Mouse (Mus musculus): ENCODE results near the gene Gsta1. TPM values are rescaled to one million over a fixed set of nuclear protein-coding genes. Genes with fewer than 3 reads are reported as not detected.
"Not testable (repeated sequence)": the region's sequence is repeated elsewhere in the genome, so short reads cannot be mapped to it uniquely, and the experiment has no call there.

Gene Gsta1
- polyA plus RNA-seq (2015; fragmentation: Nextera tagmentation; extraction: Ambion mirVana): not detected in 2 replicates

DNA sequence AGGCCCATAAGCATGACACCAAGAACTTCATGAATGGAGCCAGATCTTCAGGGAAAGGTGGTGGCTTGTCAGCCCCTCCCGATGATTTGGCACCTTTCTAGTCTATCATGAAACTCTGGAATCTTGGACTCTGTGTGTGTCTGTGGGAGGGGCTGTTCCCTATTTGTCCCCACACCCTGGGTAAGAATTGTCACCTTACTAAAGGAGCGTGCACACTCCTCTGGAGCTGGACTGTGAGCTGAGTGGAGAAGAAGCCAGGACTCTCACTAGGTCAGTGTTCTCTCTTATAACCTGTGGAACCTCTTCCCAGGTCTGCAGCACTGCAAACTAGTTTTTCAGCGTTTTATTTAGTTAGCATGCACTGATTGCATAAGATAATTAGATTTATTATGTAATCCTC, at the start of gene Gsta1:
Gsta1 (plus strand) TSS at position 196 of the 400 bp plus-strand sequence.
- H3K4me2 ChIP-seq; ATAC-seq (ENCODE audit: low FRiP score); H3K9ac ChIP-seq; H3K4me3 ChIP-seq; H3K9me3 ChIP-seq; H3K27me3 ChIP-seq; H3K4me1 ChIP-seq (replicated peaks); H3K27ac ChIP-seq; H3K36me3 ChIP-seq: not testable (repeated sequence)
- WGBS: 96% methylated on average over 2 of the region's 3 CpGs

DNA sequence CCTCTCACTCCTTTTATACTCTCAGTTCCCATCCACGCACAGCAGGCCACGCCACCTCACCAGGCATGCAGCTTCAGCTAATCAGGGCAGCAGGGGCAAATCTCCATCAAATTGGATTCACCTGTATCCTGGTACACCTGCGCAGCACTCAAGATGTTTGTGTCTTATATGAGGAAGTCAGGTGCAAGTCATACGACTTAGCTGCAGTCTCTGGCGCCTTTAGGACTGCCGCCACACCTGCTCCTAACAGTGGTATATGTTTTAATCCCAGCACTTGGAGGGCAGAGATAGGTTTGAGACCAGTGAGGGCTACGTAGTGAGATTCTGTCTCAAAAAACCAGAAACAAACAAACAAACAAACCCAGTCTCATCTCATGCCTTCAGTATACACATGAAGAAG, 48.0 kb upstream of the Gsta1 start, which contains the start of gene Gsta4:
Gsta4 (plus strand) TSS at position 301 of the 400 bp plus-strand sequence.
- WGBS: 94% methylated on average over 4 of the region's 7 CpGs
- not testable (repeated sequence) for ATAC-seq (ENCODE audit: low FRiP score); H3K4me2 ChIP-seq

DNA sequence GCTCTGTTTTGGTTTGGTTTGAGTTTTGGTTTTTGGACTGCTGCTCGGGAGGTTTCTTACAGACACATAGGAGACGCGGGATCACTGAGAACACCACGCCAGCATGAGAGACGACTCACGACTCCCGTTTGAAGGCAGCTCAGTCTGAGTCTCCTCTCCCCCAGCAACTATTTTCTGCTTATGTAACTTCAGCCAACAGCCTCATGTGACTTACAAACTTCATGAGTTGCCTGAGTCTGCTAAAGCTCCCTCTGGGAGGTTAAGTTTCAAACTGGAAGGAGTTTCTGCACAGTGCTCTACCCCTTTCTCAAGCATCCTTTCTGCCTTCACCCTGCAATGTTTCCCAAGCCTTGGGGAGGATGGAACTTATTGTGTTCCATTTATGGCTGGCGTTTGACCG, 44.8 kb upstream of the Gsta1 start:
- 94% methylated on average over 9 of the region's 9 CpGs for WGBS
- H3K4me2 ChIP-seq: no peak overlapping the region
- H3K27ac ChIP-seq: no peak overlapping the region
- no peak overlapping the region for H3K9ac ChIP-seq
- peaks cover 4% of the 10 kb centered on the region for H3K4me1 ChIP-seq (replicated peaks)
- H3K4me3 ChIP-seq: no peak overlapping the region
- H3K27me3 ChIP-seq: peaks cover 5% of the 10 kb centered on the region; the same call in 1 of the 2 replicates
- no peaks in the 10 kb centered on the region for H3K9me3 ChIP-seq
- no peaks in the 10 kb centered on the region for H3K36me3 ChIP-seq
- no peak for ATAC-seq (ENCODE audit: low FRiP score)

More for the DNA sequence above, 48.0 kb upstream of the Gsta1 start, which contains the start of gene Gsta4:
- H3K27me3 ChIP-seq; H3K9me3 ChIP-seq; H3K36me3 ChIP-seq; H3K27ac ChIP-seq; H3K4me1 ChIP-seq (replicated peaks); H3K4me3 ChIP-seq; H3K9ac ChIP-seq: not testable (repeated sequence)

DNA sequence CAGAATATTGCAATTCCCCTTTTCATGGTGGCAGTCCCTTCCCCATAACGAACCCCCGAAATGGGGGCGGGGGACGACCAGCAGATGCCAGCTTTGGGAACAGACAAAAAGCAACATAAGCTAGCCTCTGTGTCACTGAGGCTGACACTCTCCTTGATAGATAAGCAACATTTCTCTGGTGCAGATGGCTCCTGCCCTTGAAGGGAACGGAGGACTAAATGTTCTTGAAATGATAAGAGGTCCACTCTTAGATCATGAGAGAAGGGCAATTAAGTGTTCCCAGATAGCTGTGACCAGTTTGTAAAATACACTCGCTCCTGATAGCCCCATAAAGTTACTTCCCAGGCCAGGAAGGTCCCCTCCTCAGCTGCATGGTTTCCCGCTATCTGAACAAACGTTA, 41.5 kb upstream of the Gsta1 start:
- 90% methylated on average over 8 of the region's 8 CpGs for WGBS
- peaks cover 8% of the 10 kb centered on the region; the same call in 1 of the 2 replicates for H3K27me3 ChIP-seq
- H3K9me3 ChIP-seq: no peaks in the 10 kb centered on the region
- H3K27ac ChIP-seq: no peak overlapping the region
- no peak overlapping the region for H3K4me3 ChIP-seq
- H3K4me1 ChIP-seq (replicated peaks): peaks cover 20% of the 10 kb centered on the region
- no peak overlapping the region for H3K4me2 ChIP-seq
- H3K9ac ChIP-seq: no peak overlapping the region
- no peak for ATAC-seq (ENCODE audit: low FRiP score)
- H3K36me3 ChIP-seq: no peaks in the 10 kb centered on the region

DNA sequence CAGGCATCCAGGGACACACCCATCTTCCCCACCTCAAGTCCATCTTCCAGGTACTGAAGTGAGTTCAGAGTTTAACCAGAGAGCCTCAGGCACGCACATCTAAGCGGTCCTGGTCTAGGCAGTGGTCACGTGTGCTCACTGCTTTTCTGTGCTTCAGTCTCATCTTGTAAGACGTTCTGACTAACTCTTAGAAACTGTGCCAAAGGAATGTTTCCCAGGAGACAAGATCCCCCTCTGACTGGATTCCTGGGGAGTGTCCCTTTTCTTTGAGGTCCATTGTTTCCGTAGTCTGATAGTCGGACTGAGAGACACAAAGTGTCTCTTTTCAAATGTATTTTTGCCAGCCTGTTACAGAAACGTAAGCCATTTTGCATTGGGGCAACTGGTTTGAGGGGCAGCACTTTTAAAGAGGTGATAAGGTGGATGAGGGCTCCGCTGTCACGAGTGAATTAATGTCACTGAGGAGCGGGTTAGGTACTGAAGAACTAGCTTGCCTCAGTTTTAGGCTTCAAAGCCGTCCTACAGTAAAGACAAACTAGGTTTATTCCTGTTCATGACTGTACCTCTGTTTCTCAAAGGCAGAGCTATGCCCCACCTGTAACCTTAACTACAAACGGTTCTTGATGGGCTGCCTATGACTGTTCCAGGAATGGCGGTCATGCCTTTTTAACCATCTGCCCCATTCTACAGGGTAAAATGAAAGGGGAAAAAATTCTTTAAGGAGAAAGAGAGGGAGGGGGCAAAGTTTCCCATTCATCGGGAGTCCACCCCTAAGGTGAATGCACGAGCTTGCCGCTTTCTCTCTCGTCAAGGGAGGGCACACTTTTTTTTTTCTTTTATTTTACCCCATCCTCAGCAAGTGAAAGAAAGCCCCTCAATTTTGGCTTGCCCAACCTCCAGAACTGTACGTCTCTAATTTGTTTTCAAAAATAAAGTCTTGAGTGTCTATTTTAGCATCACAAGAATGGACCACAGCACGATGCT, 39.5 kb upstream of the Gsta1 start:
- 1% methylated on average over 19 of the region's 19 CpGs for WGBS
- no peak overlapping the region for H3K9ac ChIP-seq
- H3K4me1 ChIP-seq (replicated peaks): peaks cover 20% of the 10 kb centered on the region
- no peak for ATAC-seq (ENCODE audit: low FRiP score)
- H3K27me3 ChIP-seq: peaks cover 8% of the 10 kb centered on the region; the same call in 1 of the 2 replicates
- H3K9me3 ChIP-seq: no peaks in the 10 kb centered on the region
- no peak overlapping the region for H3K27ac ChIP-seq
- peak overlapping the region; percentile 57 for H3K4me2 ChIP-seq
- H3K36me3 ChIP-seq: no peaks in the 10 kb centered on the region
- peak overlapping the region; percentile 33 for H3K4me3 ChIP-seq

DNA sequence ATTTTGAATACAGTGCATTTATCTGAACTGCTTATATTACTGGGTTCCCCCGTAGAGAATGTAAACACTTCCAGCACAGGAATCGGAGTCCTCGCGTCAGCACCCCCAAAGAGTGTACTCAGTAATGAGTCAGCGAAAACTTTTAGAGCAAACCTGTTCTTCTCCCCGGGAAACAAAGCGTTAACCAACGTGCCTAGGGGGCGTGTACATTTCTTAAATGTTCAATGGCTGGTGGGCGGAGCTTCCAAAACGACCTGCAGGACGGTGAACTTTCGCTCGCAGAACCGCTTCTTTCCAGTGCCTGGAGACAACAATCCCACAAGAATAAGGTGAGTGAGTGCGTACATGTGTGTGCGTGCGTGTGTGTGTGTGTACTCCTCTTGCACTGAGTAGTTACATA, 38.7 kb upstream of the Gsta1 start:
- Histone ChIP-seq H3K9ac (0 out of 2 replicates have a peak overlapping the region, but pooled peaks have one; percentile 26), H3K36me3 (no peaks in the 10 kb centered on the region), H3K27ac (no peak overlapping the region), H3K27me3 (peaks cover 8% of the 10 kb centered on the region; the same call in 1 of the 2 replicates), H3K4me2 (peak overlapping the region; percentile 57), H3K9me3 (no peaks in the 10 kb centered on the region), H3K4me3 (peak overlapping the region; percentile 33), H3K4me1 (replicated peaks) (peaks cover 20% of the 10 kb centered on the region)
- under 1% methylated on average over 18 of the region's 18 CpGs for WGBS
- ATAC-seq (ENCODE audit: low FRiP score): peak; percentile 58; the same call in 1 of the 2 replicates

DNA sequence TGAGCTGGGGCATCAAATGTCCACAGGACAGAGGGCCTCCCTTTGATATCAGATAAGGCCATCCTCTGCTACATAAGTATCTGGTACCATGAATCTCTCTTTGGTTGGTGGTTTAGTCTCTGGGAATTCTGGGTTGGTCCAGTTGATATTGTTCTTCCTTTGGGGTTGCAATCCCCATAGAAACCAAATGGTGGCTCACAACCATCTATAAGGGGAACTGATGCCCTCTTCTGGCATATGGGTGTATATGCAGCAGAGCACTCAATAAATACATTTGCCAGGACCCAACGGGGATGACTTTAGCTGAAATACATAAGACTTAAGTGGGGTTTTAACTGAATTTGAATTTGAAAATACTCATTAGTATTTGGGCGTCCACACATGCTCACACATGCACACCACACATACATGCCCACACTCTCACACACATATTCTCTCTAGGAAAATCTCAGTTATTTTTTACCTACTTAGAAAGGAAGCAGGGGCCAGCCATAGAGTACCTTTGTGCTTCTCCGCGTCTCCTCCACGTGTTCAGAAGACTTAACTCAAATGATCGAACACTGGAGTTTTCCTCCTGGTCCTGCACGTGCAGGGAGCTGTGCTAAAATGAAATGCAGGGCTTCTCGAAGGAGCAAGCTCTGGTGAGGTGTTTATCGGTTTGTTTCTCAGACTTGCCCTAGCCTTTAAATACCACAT, 36.4 kb upstream of the Gsta1 start:
- Histone ChIP-seq H3K4me1 (replicated peaks) (peaks cover 20% of the 10 kb centered on the region), H3K4me2 (no peak overlapping the region), H3K9ac (no peak overlapping the region), H3K27me3 (peaks cover 8% of the 10 kb centered on the region; the same call in 1 of the 2 replicates), H3K27ac (no peak overlapping the region), H3K36me3 (no peaks in the 10 kb centered on the region), H3K9me3 (no peaks in the 10 kb centered on the region), H3K4me3 (no peak overlapping the region)
- WGBS: 53% methylated on average over 9 of the region's 9 CpGs
- ATAC-seq (ENCODE audit: low FRiP score): 0 out of 2 replicates have a peak, but pooled peaks have one; percentile 2

DNA sequence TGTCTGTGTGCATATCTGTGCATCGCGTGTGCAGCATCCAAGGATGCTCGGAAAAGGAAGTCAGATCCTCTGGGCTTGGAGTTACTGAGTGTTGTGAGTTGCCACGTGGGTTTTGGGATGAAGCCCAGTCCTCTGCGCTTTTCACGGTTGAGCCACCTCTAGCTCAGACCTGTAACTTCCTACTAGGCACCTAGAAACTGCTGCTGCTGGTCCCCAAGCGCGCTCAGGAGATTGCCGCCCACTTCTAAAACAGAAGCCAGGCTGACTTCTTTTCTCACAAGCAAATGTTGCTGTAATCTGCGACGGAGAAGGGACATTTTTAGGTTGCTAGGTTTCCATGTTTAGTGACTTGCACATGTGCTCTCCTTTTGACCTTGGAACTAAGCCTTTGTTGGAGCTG, 35.4 kb upstream of the Gsta1 start:
- H3K27ac ChIP-seq: no peak overlapping the region
- no peak overlapping the region for H3K4me3 ChIP-seq
- no peaks in the 10 kb centered on the region for H3K36me3 ChIP-seq
- H3K9ac ChIP-seq: no peak overlapping the region
- H3K27me3 ChIP-seq: peaks cover 6% of the 10 kb centered on the region; the same call in 1 of the 2 replicates
- ATAC-seq (ENCODE audit: low FRiP score): no peak
- peaks cover 20% of the 10 kb centered on the region for H3K4me1 ChIP-seq (replicated peaks)
- 83% methylated on average over 11 of the region's 11 CpGs for WGBS
- no peak overlapping the region for H3K4me2 ChIP-seq
- no peaks in the 10 kb centered on the region for H3K9me3 ChIP-seq

DNA sequence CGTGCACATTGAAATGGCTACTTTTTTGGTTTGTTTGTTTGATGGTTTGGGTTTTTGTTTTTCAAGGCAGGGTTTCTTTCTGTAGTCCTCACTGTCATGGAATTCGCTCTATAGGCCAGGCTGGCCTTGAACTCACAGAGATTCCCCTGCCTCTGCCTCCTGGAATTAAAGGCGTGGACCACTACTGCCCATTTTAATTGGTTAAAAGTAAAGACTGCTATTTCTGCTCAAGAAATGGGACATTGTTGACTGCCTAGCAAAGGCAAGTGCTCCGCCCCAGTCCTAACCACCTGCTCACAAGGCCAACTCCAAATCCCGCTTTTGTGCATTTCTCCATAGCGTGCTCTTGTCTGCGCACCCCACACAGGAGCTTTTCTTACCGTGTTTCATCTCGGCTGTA, 32.7 kb upstream of the Gsta1 start:
- Histone ChIP-seq H3K9me3 (no peaks in the 10 kb centered on the region), H3K27ac (no peak overlapping the region), H3K27me3 (no peaks in the 10 kb centered on the region), H3K4me1 (replicated peaks) (no peaks in the 10 kb centered on the region), H3K36me3 (no peaks in the 10 kb centered on the region), H3K9ac (no peak overlapping the region), H3K4me3 (no peak overlapping the region), H3K4me2 (no peak overlapping the region)
- 97% methylated on average over 9 of the region's 9 CpGs for WGBS
- ATAC-seq (ENCODE audit: low FRiP score): no peak

DNA sequence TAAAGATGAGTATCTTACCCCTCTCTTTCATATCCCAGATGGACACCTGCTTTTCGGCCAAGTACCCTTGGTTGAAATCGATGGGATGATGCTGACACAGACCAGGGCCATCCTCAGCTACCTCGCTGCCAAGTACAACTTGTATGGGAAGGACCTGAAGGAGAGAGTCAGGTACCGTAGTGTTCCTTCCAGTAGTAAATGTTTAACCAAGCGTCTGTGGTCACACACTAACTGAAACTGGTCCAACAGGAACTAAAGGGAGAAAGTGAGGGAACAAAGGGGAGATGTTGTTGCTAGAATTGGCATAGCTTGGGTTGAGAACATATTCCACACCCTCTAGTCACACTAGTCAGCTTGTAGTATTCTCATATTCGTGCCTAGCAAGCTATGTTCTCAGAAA, 26.3 kb upstream of the Gsta1 start:
- Histone ChIP-seq H3K4me1 (replicated peaks) (no peaks in the 10 kb centered on the region), H3K27me3 (no peaks in the 10 kb centered on the region), H3K36me3 (no peaks in the 10 kb centered on the region), H3K9me3 (no peaks in the 10 kb centered on the region), H3K4me2 (no peak overlapping the region), H3K9ac (no peak overlapping the region), H3K27ac (no peak overlapping the region), H3K4me3 (no peak overlapping the region)
- WGBS: 88% methylated on average over 6 of the region's 6 CpGs
- no peak for ATAC-seq (ENCODE audit: low FRiP score)

DNA sequence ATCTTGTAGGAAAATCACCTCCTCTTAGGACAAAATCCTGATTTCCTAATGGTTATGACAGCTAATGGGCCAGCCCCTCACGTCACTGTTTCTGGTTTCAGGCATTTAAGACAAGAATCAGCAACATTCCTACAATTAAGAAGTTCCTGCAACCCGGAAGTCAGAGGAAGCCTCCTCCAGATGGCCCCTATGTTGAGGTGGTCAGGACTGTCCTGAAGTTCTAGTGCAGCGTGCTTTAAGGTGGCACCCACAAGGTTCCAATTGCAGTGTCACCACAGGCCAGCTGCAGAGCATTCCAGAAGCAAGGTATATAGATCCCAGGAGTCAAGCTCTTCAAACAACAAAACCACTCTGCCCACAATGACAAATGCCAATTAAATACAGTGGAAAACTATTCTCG, 21.5 kb upstream of the Gsta1 start:
- H3K4me2 ChIP-seq: no peak overlapping the region
- no peaks in the 10 kb centered on the region for H3K27me3 ChIP-seq
- no peak overlapping the region for H3K27ac ChIP-seq
- WGBS: 81% methylated on average over 4 of the region's 4 CpGs
- H3K9ac ChIP-seq: no peak overlapping the region
- no peaks in the 10 kb centered on the region for H3K36me3 ChIP-seq
- H3K9me3 ChIP-seq: no peaks in the 10 kb centered on the region
- H3K4me1 ChIP-seq (replicated peaks): no peaks in the 10 kb centered on the region
- no peak for ATAC-seq (ENCODE audit: low FRiP score)
- H3K4me3 ChIP-seq: no peak overlapping the region

DNA sequence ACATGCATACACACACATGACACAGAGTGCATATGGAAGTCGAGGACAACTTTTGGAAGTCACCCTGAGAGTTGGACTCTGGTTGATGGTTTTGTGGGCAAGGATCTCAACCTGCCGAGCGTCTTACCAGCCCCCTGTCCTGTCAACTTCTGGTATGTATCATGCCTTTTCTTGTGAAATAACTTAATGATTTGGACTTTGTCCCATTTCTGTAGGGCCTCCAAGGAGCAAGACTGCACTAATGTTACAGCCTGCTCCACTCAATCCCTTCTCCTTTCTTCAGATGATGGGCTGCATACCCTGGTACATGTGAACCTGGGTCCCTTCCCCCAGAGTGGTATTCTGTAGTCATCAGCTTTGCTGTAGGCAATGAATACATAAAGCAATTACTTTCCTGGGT, 20.4 kb upstream of the Gsta1 start:
- Histone ChIP-seq H3K4me2 (no peak overlapping the region), H3K36me3 (no peaks in the 10 kb centered on the region), H3K27ac (no peak overlapping the region), H3K9ac (no peak overlapping the region), H3K9me3 (no peaks in the 10 kb centered on the region), H3K4me3 (no peak overlapping the region), H3K4me1 (replicated peaks) (no peaks in the 10 kb centered on the region), H3K27me3 (no peaks in the 10 kb centered on the region)
- no peak for ATAC-seq (ENCODE audit: low FRiP score)
- 94% methylated on average over 3 of the region's 3 CpGs for WGBS
